Mouse (Mus musculus) kidney, embryonic 14.5 days (tissue): ENCODE data around the gene Rbm7. TPM values are rescaled to one million over a fixed set of nuclear protein-coding genes. Genes with fewer than 3 reads are reported as not detected.

Experiments
- ATAC-seq: fragments of 200-750 bp; cut with Nextera tagmentation; 2 replicates; pipeline ENCODE4 v1.8.0; 2017; ENCODE audit warnings: moderate number of reproducible peaks, mild to moderate bottlenecking, moderate TSS enrichment, moderate library complexity; ENCODE audit not compliant: low FRiP score, low TSS enrichment
- H3K27ac ChIP-seq: fragments of 300-500 bp; sonication (generic); 2 replicates; pipeline ENCODE4 v1.5.1; 2014; ENCODE audit warnings: low read depth, mild to moderate bottlenecking, low read length, moderate library complexity, mixed read lengths
- H3K27me3 ChIP-seq: fragments of 300-500 bp; sonication (generic); 2 replicates; pipeline ENCODE4 v1.6.1; 2014; ENCODE audit warnings: mild to moderate bottlenecking, low read length; ENCODE audit not compliant: control insufficient read depth, insufficient read depth
- H3K36me3 ChIP-seq: fragments of 300-500 bp; sonication (generic); 2 replicates; pipeline ENCODE4 v1.6.1; 2014; ENCODE audit warnings: low read length, mixed read lengths; ENCODE audit not compliant: control insufficient read depth, insufficient read depth
- H3K4me1 ChIP-seq: fragments of 300-500 bp; sonication (generic); 2 replicates; pipeline ENCODE4 v1.6.1; 2014; ENCODE audit warnings: low read length, mixed read lengths; ENCODE audit not compliant: control insufficient read depth, insufficient read depth
- H3K4me2 ChIP-seq: fragments of 300-500 bp; sonication (generic); replicated peaks from 2 replicates; pipeline ENCODE4 v1.6.1; 2014; ENCODE audit warnings: low read depth, mild to moderate bottlenecking, low read length
- H3K4me3 ChIP-seq: fragments of 300-500 bp; sonication (generic); 2 replicates; pipeline ENCODE4 v1.5.1; 2014; ENCODE audit warnings: mild to moderate bottlenecking, low read length
- H3K9ac ChIP-seq: fragments of 300-500 bp; sonication (generic); 2 replicates; pipeline ENCODE4 v1.6.1; 2014; ENCODE audit warnings: low read depth, mild to moderate bottlenecking, low read length, moderate library complexity
- H3K9me3 ChIP-seq: fragments of 300-500 bp; sonication (generic); 2 replicates; pipeline ENCODE4 v1.6.1; 2016; ENCODE audit warnings: low read length; ENCODE audit not compliant: control insufficient read depth
- whole genome bisulfite sequencing: fragments of 180-500 bp; shearing (Covaris S2); extraction: QIAGEN DNeasy Blood & Tissue Kit; methylation state at CpG from one replicate; pipeline ENCODE4 v1.1.7; 2014; 5-methylcytosine and 5-hydroxymethylcytosine counted together
- polyA plus RNA-seq: library from polyadenylated mRNA; unstranded; fragments of >200 nt; fragmentation: Nextera tagmentation; extraction: Ambion mirVana; gene quantifications from 2 replicates; pipeline ENCODE4 v1.2.1, GENCODE M21; 2014

Gene Rbm7
- polyA plus RNA-seq, 1 experiment from 2014 or later, result 129 TPM

DNA sequence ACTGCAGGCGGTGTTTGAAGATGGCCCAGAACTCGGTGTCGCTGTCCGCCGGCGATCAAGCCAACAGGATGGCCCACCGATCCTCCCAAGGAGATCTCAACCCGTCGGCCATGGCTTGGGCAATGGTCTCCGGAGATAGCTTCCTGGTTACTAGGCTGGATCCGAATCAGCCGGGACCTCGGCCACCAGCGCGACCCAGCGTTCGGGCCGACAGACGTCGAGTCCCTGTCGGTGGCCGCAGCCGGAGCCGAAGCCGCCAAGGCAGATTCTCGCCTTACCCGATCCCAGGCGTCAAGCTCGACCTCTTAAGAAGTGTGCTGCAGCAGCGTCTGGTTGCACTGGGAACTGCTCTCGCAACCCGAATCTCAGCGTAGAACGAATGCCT, 441 bp upstream of the Rbm7 start:
- H3K9ac ChIP-seq, result peak overlapping the region; percentile 89
- ATAC-seq, result peak; percentile 78
- no peaks in the 10 kb centered on the region for H3K9me3 ChIP-seq
- peak overlapping the region; percentile 81 for H3K27ac ChIP-seq
- 5% methylated on average over 34 of the region's 34 CpGs for WGBS
- H3K4me2 ChIP-seq, result peak overlapping the region; percentile 88
- H3K4me3 ChIP-seq, result peak overlapping the region; percentile 56
- peaks cover 30% of the 10 kb centered on the region for H3K36me3 ChIP-seq
- H3K27me3 ChIP-seq, result no peaks in the 10 kb centered on the region
- H3K4me1 ChIP-seq, result peaks cover 15% of the 10 kb centered on the region; the same call in 1 of the 2 replicates

GRCm38 (mm10) chr9:48481214-48482134, 13.6 kb downstream of the Rbm7 start:
- Histone ChIP-seq H3K27me3 (no peaks in the 10 kb centered on the region), H3K27ac (no peak overlapping the region), H3K4me3 (peak overlapping the region; percentile 78), H3K4me1 (peaks cover 4% of the 10 kb centered on the region), H3K9ac (no peak overlapping the region), H3K4me2 (peak overlapping the region; percentile 70), H3K36me3 (peaks cover 6% of the 10 kb centered on the region), H3K9me3 (no peaks in the 10 kb centered on the region)
- WGBS, result 27% methylated on average over 20 of the region's 20 CpGs
- ATAC-seq, result no peak

DNA sequence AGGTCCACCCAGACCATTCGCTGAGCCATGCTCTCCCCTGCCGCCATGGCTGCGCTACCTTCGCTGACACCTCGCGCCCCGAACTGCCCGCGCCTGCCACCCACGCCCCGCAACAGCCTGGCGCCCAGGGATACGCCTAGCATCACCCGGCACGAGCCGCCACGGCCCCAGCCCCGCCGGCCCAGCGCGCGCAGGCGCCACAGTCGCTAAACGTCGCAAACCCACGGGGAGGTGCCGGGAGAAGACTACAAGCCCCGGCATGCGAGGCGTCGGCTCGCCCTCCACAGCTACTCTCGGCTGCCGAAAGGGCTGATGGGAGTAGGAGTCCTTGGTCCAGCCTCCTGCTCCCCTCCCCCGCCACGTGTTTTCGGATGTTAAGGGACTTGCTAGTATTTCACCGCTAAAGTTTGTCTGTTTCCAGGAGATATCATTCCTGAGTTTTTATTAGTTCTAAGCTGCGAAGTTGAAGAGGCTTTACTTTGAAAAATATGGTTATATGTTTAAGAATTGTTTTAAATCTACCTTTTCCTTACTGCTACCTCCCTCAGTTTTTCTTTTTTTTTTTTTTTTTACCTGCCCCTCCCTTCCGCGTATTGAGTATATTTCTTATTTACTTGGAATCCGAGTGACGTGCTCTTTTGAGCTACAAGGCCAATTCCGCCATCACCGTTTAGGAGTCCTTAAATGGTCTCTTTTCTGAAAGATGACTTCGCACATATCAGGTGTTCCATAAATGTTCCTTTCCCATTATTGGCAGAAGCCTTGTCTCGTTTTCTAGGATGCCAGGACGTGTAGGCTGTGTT, 14.5 kb downstream of the Rbm7 start, which contains the start of gene Rexo2:
Rexo2 (minus strand) TSS at position 213 of the 803 bp plus-strand sequence.
- H3K27me3 ChIP-seq, result no peaks in the 10 kb centered on the region
- peak; percentile 98 for ATAC-seq
- 1% methylated on average over 47 of the region's 49 CpGs for WGBS

GRCm38 (mm10) chr9:48479838-48480410, 15.2 kb downstream of the Rbm7 start:
- WGBS, result 6% methylated on average over 25 of the region's 25 CpGs
- Histone ChIP-seq H3K4me3 (peak overlapping the region; percentile 78), H3K4me1 (peaks cover 4% of the 10 kb centered on the region), H3K27ac (no peak overlapping the region), H3K9me3 (no peaks in the 10 kb centered on the region), H3K36me3 (peaks cover 7% of the 10 kb centered on the region), H3K27me3 (no peaks in the 10 kb centered on the region), H3K9ac (peak overlapping the region; percentile 67), H3K4me2 (peak overlapping the region; percentile 70)
- peak; percentile 84; the same call in 1 of the 2 replicates for ATAC-seq

More for the DNA sequence above, 14.5 kb downstream of the Rbm7 start, which contains the start of gene Rexo2:
- H3K36me3 ChIP-seq, result peaks cover 6% of the 10 kb centered on the region
- peak within 1 kb of the TSS; percentile 70 for H3K4me2 ChIP-seq
- no peaks in the 10 kb centered on the region for H3K9me3 ChIP-seq
- peaks cover 4% of the 10 kb centered on the region for H3K4me1 ChIP-seq
- H3K27ac ChIP-seq, result no peak within 1 kb of the TSS
- peak within 1 kb of the TSS; percentile 67 for H3K9ac ChIP-seq
- H3K4me3 ChIP-seq, result peak within 1 kb of the TSS; percentile 78

DNA sequence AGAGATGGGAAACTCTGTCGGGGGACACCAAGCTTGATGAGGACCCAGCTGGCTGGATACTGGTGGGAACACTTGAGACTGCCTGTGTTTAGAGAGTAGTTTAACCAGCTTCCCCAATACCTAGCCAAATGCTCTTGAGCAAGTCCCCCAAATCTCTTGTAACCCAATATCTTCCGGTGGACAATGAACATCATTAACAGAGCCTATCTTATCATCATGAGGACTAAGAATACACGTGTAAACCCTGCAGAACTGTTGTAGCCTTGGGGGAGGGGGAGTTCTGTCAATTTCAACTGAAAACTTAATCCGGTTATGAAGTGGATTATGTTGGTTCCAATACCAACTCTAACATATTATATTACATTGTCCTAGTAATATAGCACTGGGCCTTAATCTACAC, 16.3 kb downstream of the Rbm7 start:
- Histone ChIP-seq H3K27ac (no peak overlapping the region), H3K36me3 (peaks cover 7% of the 10 kb centered on the region; the same call in 1 of the 2 replicates), H3K9ac (no peak overlapping the region), H3K4me1 (peaks cover 4% of the 10 kb centered on the region), H3K9me3 (no peaks in the 10 kb centered on the region), H3K27me3 (no peaks in the 10 kb centered on the region), H3K4me3 (no peak overlapping the region), H3K4me2 (no peak overlapping the region)
- WGBS, result 79% methylated on average over 4 of the region's 4 CpGs
- ATAC-seq, result no peak

- H3K4me1 ChIP-seq, result peaks cover 4% of the 10 kb centered on the region
- H3K27me3 ChIP-seq, result no peaks in the 10 kb centered on the region
- no peak overlapping the region for H3K27ac ChIP-seq
- no peak overlapping the region for H3K9ac ChIP-seq
- WGBS, result 87% methylated on average over 10 of the region's 10 CpGs
- no peak overlapping the region for H3K4me3 ChIP-seq
- H3K4me2 ChIP-seq, result no peak overlapping the region
- H3K9me3 ChIP-seq, result no peaks in the 10 kb centered on the region
- no peak for ATAC-seq
- H3K36me3 ChIP-seq, result peaks cover 11% of the 10 kb centered on the region; the same call in 1 of the 2 replicates
These were observed 18.6 kb downstream of the Rbm7 start for GRCm38 (mm10) chr9:48476236-48477165.

DNA sequence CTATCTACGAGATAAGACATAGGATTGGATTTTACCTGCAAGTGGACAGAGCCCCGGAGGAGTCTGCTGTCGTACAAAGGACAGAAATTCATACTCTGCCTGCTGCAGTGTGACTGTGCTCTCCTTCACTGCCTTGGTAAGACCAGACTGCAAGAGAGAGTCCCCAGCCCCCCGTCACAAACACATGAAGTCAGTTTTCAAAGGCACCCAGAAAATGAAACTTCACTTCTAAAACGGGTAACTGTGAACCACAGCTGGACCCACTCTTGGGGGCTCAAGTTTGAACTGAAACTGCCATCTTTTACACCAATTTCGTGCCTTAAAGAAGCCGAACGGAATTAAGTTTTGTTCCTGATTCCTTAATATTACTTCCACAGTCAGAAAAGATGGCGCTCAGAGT, 20.7 kb downstream of the Rbm7 start:
- Histone ChIP-seq H3K4me2 (no peak overlapping the region), H3K9ac (no peak overlapping the region), H3K9me3 (no peaks in the 10 kb centered on the region), H3K4me1 (no peaks in the 10 kb centered on the region; the same call in 1 of the 2 replicates), H3K27ac (no peak overlapping the region), H3K27me3 (no peaks in the 10 kb centered on the region), H3K36me3 (peaks cover 18% of the 10 kb centered on the region; the same call in 1 of the 2 replicates), H3K4me3 (no peak overlapping the region)
- WGBS, result 94% methylated on average over 9 of the region's 9 CpGs
- ATAC-seq, result no peak

DNA sequence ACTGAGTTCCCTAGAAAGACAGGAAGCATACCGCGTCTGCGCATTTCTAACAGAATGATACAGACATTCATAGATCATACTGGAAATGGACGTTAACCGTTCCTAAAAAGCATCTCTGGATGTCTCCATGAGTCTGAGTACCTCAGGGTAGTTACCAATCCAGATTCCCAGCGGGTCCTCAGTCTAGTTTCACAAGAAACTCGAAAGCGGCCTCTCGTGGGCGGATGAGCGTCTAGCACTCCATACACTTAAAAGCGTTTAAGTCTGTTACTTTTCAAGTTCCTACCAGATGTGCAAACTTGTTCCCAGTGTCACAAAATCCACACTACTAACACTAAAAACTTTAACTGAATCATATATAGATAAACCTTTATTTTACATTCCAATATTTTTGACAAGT, 22.0 kb downstream of the Rbm7 start:
- WGBS, result 94% methylated on average over 12 of the region's 12 CpGs
- Histone ChIP-seq H3K27me3 (no peaks in the 10 kb centered on the region), H3K4me3 (no peak overlapping the region), H3K27ac (no peak overlapping the region), H3K4me1 (no peaks in the 10 kb centered on the region; the same call in 1 of the 2 replicates), H3K9me3 (no peaks in the 10 kb centered on the region), H3K9ac (no peak overlapping the region), H3K36me3 (peaks cover 18% of the 10 kb centered on the region; the same call in 1 of the 2 replicates), H3K4me2 (no peak overlapping the region)
- no peak for ATAC-seq
